Mouse (Mus musculus) kidney, postnatal 25 days (tissue): ENCODE measurements around the gene 4930519P11Rik.

Experiments used
- DNase-seq, 2 experiments: peaks; one replicate each; pipeline ENCODE4 v3.0.0; 2021; ENCODE audit warnings: mixed read lengths in 2 of 2

Gene 4930519P11Rik

GRCm38 (mm10) chr2:154583906-154584872 is 29.0 kb downstream of the 4930519P11Rik start:
- DNase-seq, result no peak

GRCm38 (mm10) chr2:154581421-154581820 is 31.8 kb downstream of the 4930519P11Rik start:
- no peak for DNase-seq

- DNase-seq, result peak in 1 of 2 experiments; percentile 54
These were observed 32.7 kb downstream of the 4930519P11Rik start for GRCm38 (mm10) chr2:154580586-154580985.

- DNase-seq, result no peak
These were observed 35.5 kb downstream of the 4930519P11Rik start for GRCm38 (mm10) chr2:154577744-154578067.

- DNase-seq, result no peak
These were observed 36.1 kb downstream of the 4930519P11Rik start for GRCm38 (mm10) chr2:154576876-154577743.

- no peak for DNase-seq
These were observed 39.0 kb downstream of the 4930519P11Rik start for GRCm38 (mm10) chr2:154574271-154574670.

- no peak for DNase-seq
These were observed 40.2 kb downstream of the 4930519P11Rik start for GRCm38 (mm10) chr2:154572996-154573395.

GRCm38 (mm10) chr2:154571976-154572375 is 41.3 kb downstream of the 4930519P11Rik start:
- DNase-seq, result no peak

- DNase-seq, result no peak
These were observed 42.0 kb downstream of the 4930519P11Rik start for GRCm38 (mm10) chr2:154571266-154571665.

GRCm38 (mm10) chr2:154570666-154571065 is 42.6 kb downstream of the 4930519P11Rik start:
- DNase-seq, result no peak

GRCm38 (mm10) chr2:154569836-154570286 is 43.4 kb downstream of the 4930519P11Rik start, which contains the start of gene E2f1:
E2f1 (minus strand) TSS chr2:154569892.
- DNase-seq, result peak; percentile 95 to 98

- DNase-seq, result peak; percentile 63 to 80
These were observed 44.0 kb downstream of the 4930519P11Rik start for GRCm38 (mm10) chr2:154569071-154569748.

- no peak for DNase-seq
These were observed 44.7 kb downstream of the 4930519P11Rik start for GRCm38 (mm10) chr2:154568329-154569070.

GRCm38 (mm10) chr2:154567766-154568165 is 45.5 kb downstream of the 4930519P11Rik start:
- DNase-seq, result no peak

- DNase-seq, result peak; percentile 42 to 68
These were observed 46.6 kb downstream of the 4930519P11Rik start for GRCm38 (mm10) chr2:154566641-154567040.

- DNase-seq, result no peak
These were observed 47.7 kb downstream of the 4930519P11Rik start for GRCm38 (mm10) chr2:154565562-154565961.

- peak; percentile 75 to 88 for DNase-seq
These were observed 49.5 kb downstream of the 4930519P11Rik start for GRCm38 (mm10) chr2:154563612-154564170.
